Mouse (Mus musculus): Measurements from ENCODE around the gene Rapgef5. TPM values are rescaled to one million over a fixed set of nuclear protein-coding genes. Genes with fewer than 3 reads are reported as not detected.
A peak's percentile ranks its signal among the peaks of the same experiment; 100 is the strongest.

Rapgef5 gene
- polyA plus RNA-seq, 1 experiment from 2014 or later, result 52.1 TPM

DNA sequence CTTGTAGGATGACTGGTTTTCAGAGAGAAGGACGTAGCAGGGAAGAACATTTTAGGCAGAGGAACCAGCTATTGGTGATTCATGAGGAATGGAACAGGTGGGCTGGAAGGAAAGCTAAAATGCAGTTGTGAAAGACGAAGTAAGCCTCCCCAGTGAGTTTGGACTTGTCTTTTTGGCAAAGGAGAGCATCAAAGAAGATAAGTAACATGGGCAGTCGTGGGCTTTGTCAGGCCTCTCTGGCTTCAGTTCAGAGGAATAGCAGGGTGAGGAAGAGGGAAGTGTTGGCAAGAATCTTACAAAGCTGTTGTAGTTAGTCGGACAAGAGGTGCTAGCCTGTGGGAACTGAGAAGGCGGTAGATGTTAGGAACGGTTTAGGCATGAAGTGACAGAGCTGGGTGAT lies 145.6 kb downstream of the Rapgef5 start:
- no peaks in the 10 kb centered on the region for H3K36me3 ChIP-seq (ENCODE audit: insufficient read depth, low read length)
- peak overlapping the region; percentile 35 for H3K4me2 ChIP-seq (replicated peaks; ENCODE audit: low read depth, low read length)
- ATAC-seq (no peak), DNase-seq (ENCODE audit: low spot score) (peak; percentile 43)
- H3K9ac ChIP-seq (replicated peaks; ENCODE audit: low read depth), result no peak overlapping the region
- H3K4me1 ChIP-seq (ENCODE audit: insufficient read depth, low read depth, low read length), result peaks cover 4% of the 10 kb centered on the region; the same call in 1 of the 2 replicates
- no peaks in the 10 kb centered on the region for H3K9me3 ChIP-seq (ENCODE audit: low read length)
- no peaks in the 10 kb centered on the region for H3K27me3 ChIP-seq (replicated peaks; ENCODE audit: insufficient read depth, low read length)
- peak overlapping the region; percentile 75 for H3K27ac ChIP-seq (ENCODE audit: low read length)
- peak overlapping the region; percentile 22; the same call in 1 of the 2 replicates for H3K4me3 ChIP-seq (ENCODE audit: low read depth, low read length)
- 33% methylated on average over 6 of the region's 6 CpGs for WGBS
- no peak for TF ChIP-seq CTCF (IDR thresholded peaks at IDR 0.05)
- no peak for TF ChIP-seq EP300 (IDR thresholded peaks at IDR 0.05)

DNA sequence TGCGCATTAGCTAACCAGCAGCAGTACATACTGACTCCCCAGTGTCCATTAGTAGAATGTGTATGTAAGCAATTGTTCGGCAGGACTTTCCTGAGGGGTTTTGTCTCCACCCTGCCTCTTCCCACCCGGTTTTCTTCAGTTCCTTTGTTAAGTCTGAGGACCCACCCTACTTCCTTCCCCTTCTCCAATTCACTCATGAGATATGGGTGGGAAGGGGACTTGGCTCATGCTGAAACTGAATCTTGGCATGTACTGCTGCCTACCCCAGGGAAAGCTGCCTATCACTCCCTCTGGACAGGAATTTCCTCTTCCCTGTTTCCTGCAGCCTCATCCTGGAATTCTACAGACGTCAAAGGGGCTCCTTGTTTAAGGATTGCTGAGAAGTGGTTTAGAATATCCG lies 147.4 kb downstream of the Rapgef5 start:
- ATAC-seq (peak; percentile 93), DNase-seq (ENCODE audit: low spot score) (peak; percentile 80)
- WGBS, result 34% methylated on average over 5 of the region's 5 CpGs
- Histone ChIP-seq H3K4me1 (ENCODE audit: insufficient read depth, low read depth, low read length) (peaks cover 4% of the 10 kb centered on the region; the same call in 1 of the 2 replicates), H3K4me2 (replicated peaks; ENCODE audit: low read depth, low read length) (no peak overlapping the region), H3K9ac (replicated peaks; ENCODE audit: low read depth) (no peak overlapping the region), H3K27me3 (replicated peaks; ENCODE audit: insufficient read depth, low read length) (no peaks in the 10 kb centered on the region), H3K9me3 (ENCODE audit: low read length) (no peaks in the 10 kb centered on the region), H3K36me3 (ENCODE audit: insufficient read depth, low read length) (no peaks in the 10 kb centered on the region), H3K4me3 (ENCODE audit: low read depth, low read length) (no peak overlapping the region), H3K27ac (ENCODE audit: low read length) (peak overlapping the region; percentile 77)
- TF ChIP-seq CTCF (IDR thresholded peaks at IDR 0.05) (no peak), EP300 (IDR thresholded peaks at IDR 0.05) (peak; percentile 99)

DNA sequence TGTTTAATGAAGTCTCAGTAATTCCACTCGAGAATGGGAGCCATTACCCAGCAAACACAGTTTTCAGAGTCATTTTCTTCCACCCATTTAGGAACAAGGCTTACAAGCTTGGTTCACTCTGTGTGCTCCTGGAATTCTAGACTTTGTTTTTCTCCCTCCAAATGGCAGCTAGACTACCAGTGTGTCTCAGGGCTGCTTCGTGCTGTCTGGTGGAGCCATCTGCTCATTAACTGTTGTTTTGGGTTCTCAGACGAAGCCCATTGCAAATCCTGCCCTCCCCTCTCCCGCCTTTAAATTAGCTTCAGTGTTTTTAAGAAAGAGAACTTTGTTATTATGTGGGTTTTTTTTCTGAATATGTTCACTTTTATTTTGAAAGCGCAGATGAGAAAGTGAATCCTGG lies 148.4 kb downstream of the Rapgef5 start:
- WGBS, result 77% methylated on average over 5 of the region's 5 CpGs
- no peak overlapping the region for H3K9ac ChIP-seq (replicated peaks; ENCODE audit: low read depth)
- H3K4me2 ChIP-seq (replicated peaks; ENCODE audit: low read depth, low read length), result no peak overlapping the region
- H3K36me3 ChIP-seq (ENCODE audit: insufficient read depth, low read length), result no peaks in the 10 kb centered on the region
- TF ChIP-seq CTCF (IDR thresholded peaks at IDR 0.05), result no peak
- TF ChIP-seq EP300 (IDR thresholded peaks at IDR 0.05), result no peak
- H3K4me1 ChIP-seq (ENCODE audit: insufficient read depth, low read depth, low read length), result peaks cover 5% of the 10 kb centered on the region; the same call in 1 of the 2 replicates
- no peaks in the 10 kb centered on the region for H3K27me3 ChIP-seq (replicated peaks; ENCODE audit: insufficient read depth, low read length)
- no peak overlapping the region for H3K4me3 ChIP-seq (ENCODE audit: low read depth, low read length)
- peak overlapping the region; percentile 57; the same call in 1 of the 2 replicates for H3K27ac ChIP-seq (ENCODE audit: low read length)
- DNase-seq (ENCODE audit: low spot score), result no peak
- no peaks in the 10 kb centered on the region for H3K9me3 ChIP-seq (ENCODE audit: low read length)
- ATAC-seq, result no peak

DNA sequence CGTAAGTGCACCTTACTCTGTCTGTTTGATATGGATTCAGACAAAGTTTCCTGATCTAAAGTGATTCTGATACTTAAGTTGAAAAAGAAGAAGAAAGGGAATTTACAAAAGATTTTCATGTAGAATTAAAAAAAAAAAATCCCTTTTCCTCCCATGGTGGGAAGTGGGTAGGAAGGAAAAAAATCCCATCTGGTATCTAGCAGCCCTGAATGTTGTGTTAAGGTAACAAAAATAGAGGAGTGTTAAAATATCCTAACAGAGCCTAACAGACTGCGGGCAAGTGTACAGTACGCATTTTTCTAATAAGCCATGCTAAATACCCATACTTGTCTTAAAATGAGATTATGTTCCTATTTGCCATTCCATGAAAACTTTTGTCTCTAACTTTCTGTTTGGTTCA lies 150.1 kb downstream of the Rapgef5 start:
- WGBS, result 96% methylated on average over 3 of the region's 3 CpGs
- DNase-seq (ENCODE audit: low spot score), result no peak
- H3K4me3 ChIP-seq (ENCODE audit: low read depth, low read length), result no peak overlapping the region

DNA sequence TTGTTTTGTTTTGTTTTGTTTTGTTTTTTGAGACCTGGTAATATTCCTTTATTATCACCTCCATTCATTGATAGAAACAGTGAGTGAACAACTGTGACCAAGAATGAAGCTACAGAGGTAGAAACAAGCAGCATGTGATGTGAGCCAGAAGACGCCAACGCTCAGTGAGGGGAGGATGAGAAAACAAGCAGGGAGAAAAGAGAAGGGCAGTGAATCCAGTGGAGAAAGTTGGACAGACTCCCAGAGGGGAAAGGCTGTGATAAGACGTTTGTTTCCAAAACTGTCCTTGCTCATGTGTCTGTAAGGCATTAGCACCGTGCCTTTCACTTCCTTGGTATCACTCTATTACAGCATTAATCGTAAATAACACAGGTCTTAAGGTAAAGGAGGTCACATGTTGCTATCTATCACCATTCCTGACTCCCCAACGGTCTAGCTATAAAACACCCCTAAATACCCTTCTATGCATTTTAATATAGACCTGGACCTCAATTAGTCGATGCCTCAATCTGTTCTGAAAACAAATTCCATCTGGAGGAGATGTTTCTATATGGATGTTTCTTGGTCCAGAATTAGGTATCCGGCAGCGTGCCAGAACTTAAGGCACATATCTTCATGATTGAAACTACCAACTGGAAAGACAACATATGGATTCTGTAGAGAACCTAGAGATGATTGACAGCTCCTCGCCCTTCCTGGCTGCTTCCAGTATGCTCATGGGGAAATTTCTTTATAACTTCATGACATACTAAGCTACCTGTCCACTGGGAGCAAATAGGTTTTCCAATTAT lies 153.5 kb downstream of the Rapgef5 start:
- ATAC-seq (no peak), DNase-seq (ENCODE audit: low spot score) (no peak)
- no peak for TF ChIP-seq CTCF (IDR thresholded peaks at IDR 0.05)
- no peak for TF ChIP-seq EP300 (IDR thresholded peaks at IDR 0.05)
- no peaks in the 10 kb centered on the region for H3K9me3 ChIP-seq (ENCODE audit: low read length)
- no peak overlapping the region for H3K4me3 ChIP-seq (ENCODE audit: low read depth, low read length)
- peaks cover 28% of the 10 kb centered on the region for H3K4me1 ChIP-seq (ENCODE audit: insufficient read depth, low read depth, low read length)
- H3K27me3 ChIP-seq (replicated peaks; ENCODE audit: insufficient read depth, low read length), result no peaks in the 10 kb centered on the region
- 53% methylated on average over 10 of the region's 10 CpGs for WGBS
- H3K36me3 ChIP-seq (ENCODE audit: insufficient read depth, low read length), result no peaks in the 10 kb centered on the region
- H3K9ac ChIP-seq (replicated peaks; ENCODE audit: low read depth), result no peak overlapping the region
- H3K4me2 ChIP-seq (replicated peaks; ENCODE audit: low read depth, low read length), result no peak overlapping the region
- no peak overlapping the region for H3K27ac ChIP-seq (ENCODE audit: low read length)

More for the DNA sequence above, 150.1 kb downstream of the Rapgef5 start:
- no peak for TF ChIP-seq CTCF (IDR thresholded peaks at IDR 0.05)
- no peak for TF ChIP-seq EP300 (IDR thresholded peaks at IDR 0.05)
- peaks cover 11% of the 10 kb centered on the region; the same call in 1 of the 2 replicates for H3K4me1 ChIP-seq (ENCODE audit: insufficient read depth, low read depth, low read length)
- H3K27ac ChIP-seq (ENCODE audit: low read length), result no peak overlapping the region
- no peaks in the 10 kb centered on the region for H3K9me3 ChIP-seq (ENCODE audit: low read length)
- no peak overlapping the region for H3K4me2 ChIP-seq (replicated peaks; ENCODE audit: low read depth, low read length)
- no peaks in the 10 kb centered on the region for H3K36me3 ChIP-seq (ENCODE audit: insufficient read depth, low read length)
- no peak overlapping the region for H3K9ac ChIP-seq (replicated peaks; ENCODE audit: low read depth)
- no peaks in the 10 kb centered on the region for H3K27me3 ChIP-seq (replicated peaks; ENCODE audit: insufficient read depth, low read length)
- no peak for ATAC-seq

DNA sequence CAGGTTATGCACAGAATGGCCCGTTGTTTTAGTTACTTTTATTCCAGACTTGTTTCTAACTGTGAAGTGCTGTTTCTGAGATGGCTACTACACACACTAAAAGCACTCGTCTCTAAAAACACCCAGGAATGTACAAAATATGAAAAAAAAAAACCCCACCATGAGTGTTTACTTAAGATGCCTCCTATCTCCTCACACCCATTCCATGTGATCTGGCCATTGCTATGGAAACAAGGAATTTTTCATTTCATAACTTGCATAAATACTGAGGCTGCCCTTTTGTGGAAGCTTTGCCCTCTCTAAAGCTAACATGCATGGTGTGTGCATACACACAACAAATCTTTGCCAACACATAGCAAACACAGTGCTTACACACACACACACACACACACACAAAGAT lies 156.9 kb downstream of the Rapgef5 start:
- Histone ChIP-seq H3K9ac (replicated peaks; ENCODE audit: low read depth) (no peak overlapping the region), H3K4me1 (ENCODE audit: insufficient read depth, low read depth, low read length) (peaks cover 34% of the 10 kb centered on the region), H3K27ac (ENCODE audit: low read length) (peak overlapping the region; percentile 70), H3K4me2 (replicated peaks; ENCODE audit: low read depth, low read length) (no peak overlapping the region), H3K9me3 (ENCODE audit: low read length) (no peaks in the 10 kb centered on the region), H3K27me3 (replicated peaks; ENCODE audit: insufficient read depth, low read length) (no peaks in the 10 kb centered on the region), H3K36me3 (ENCODE audit: insufficient read depth, low read length) (no peaks in the 10 kb centered on the region), H3K4me3 (ENCODE audit: low read depth, low read length) (no peak overlapping the region)
- ATAC-seq (peak; percentile 88), DNase-seq (ENCODE audit: low spot score) (peak; percentile 92)
- 17% methylated on average over 2 of the region's 2 CpGs for WGBS
- TF ChIP-seq EP300 (IDR thresholded peaks at IDR 0.05) (peak; percentile 83), CTCF (IDR thresholded peaks at IDR 0.05) (no peak)

Data from lung, postnatal 0 days (tissue).